Mouse (Mus musculus) midbrain, embryonic 12.5 days (tissue): ENCODE data around the gene Gm20388. TPM values are rescaled to one million over a fixed set of nuclear protein-coding genes. Genes with fewer than 3 reads are reported as not detected.

Experiments
- ATAC-seq: fragments of 200-750 bp; cut with Nextera tagmentation; 2 replicates; pipeline ENCODE4 v1.8.0; 2017; ENCODE audit warnings: low read depth, moderate TSS enrichment, moderate library complexity; ENCODE audit not compliant: low FRiP score
- H3K27ac ChIP-seq: fragments of 300-500 bp; sonication (generic); replicated peaks from 2 replicates; pipeline ENCODE4 v1.5.1; 2016; ENCODE audit warnings: mild to moderate bottlenecking
- H3K27me3 ChIP-seq: fragments of 300-500 bp; sonication (generic); 2 replicates; pipeline ENCODE4 v1.6.1; 2016; ENCODE audit warnings: mild to moderate bottlenecking
- H3K36me3 ChIP-seq: fragments of 300-500 bp; sonication (generic); 2 replicates; pipeline ENCODE4 v1.6.1; 2016
- H3K4me1 ChIP-seq: fragments of 300-500 bp; sonication (generic); 2 replicates; pipeline ENCODE4 v1.6.1; 2016
- H3K4me2 ChIP-seq: fragments of 300-500 bp; sonication (generic); replicated peaks from 2 replicates; pipeline ENCODE4 v1.6.1; 2016; ENCODE audit warnings: mild to moderate bottlenecking, moderate library complexity
- H3K4me3 ChIP-seq: fragments of 300-500 bp; sonication (generic); 2 replicates; pipeline ENCODE4 v1.5.1; 2016; ENCODE audit warnings: mild to moderate bottlenecking
- H3K9ac ChIP-seq: fragments of 300-500 bp; sonication (generic); replicated peaks from 2 replicates; pipeline ENCODE4 v1.6.1; 2016; ENCODE audit warnings: mild to moderate bottlenecking, moderate library complexity
- H3K9me3 ChIP-seq: fragments of 300-500 bp; sonication (generic); 2 replicates; pipeline ENCODE4 v1.6.1; 2016; ENCODE audit warnings: mild to moderate bottlenecking
- WGBS: fragments of 180-500 bp; shearing (Covaris S2); methylation state at CpG from one replicate; pipeline ENCODE4 v1.1.7; 2016; 5-methylcytosine and 5-hydroxymethylcytosine counted together
- polyA plus RNA-seq: library from polyadenylated mRNA; unstranded; fragments of >200 nt; fragmentation: Nextera tagmentation; extraction: Ambion mirVana; gene quantifications from 2 replicates; pipeline ENCODE4 v1.2.1, GENCODE M21; 2016

Gene Gm20388
- polyA plus RNA-seq, 1 experiment from 2014 or later, result not detected

DNA sequence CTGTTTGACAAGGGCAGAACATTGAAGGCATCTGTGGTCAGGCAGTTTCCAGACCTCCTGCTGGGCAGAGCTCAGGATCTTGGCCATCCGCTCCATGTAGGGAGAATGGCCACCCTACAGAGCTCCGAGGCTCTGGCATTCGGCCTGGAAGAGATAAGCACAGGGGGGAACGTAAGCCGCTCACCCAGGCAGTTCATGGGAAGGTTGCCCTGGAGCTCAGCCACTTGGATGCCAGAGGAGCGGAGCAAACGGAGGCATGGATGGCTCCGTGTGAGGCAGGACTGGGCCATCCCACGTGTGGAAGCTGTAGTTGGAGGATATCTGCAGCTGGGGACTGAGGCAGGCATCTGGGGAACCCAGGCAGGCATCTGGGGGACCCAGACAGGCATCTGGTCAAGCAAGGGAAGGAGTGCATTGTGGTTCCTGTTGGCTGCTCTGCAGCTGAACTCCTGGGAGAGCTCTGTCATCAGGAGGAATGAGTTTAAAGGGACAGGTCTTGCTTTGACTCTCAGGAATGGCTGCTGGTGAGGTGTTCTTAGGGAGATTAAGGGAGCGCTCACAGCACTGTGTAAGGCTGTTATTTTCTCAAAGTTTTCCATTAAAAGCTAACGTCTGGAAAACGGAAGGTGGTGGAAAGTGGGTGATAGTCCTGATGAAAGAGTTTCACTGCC lies 4406.0 kb downstream of the Gm20388 start:
- Histone ChIP-seq H3K4me3 (no peak overlapping the region), H3K9me3 (no peaks in the 10 kb centered on the region), H3K4me2 (no peak overlapping the region), H3K9ac (no peak overlapping the region), H3K4me1 (peaks cover 32% of the 10 kb centered on the region), H3K27me3 (no peaks in the 10 kb centered on the region), H3K27ac (peak overlapping the region; percentile 40; the same call in 1 of the 2 replicates), H3K36me3 (peaks cover 4% of the 10 kb centered on the region; the same call in 1 of the 2 replicates)
- ATAC-seq, result no peak
- WGBS, result 60% methylated on average over 12 of the region's 12 CpGs

DNA sequence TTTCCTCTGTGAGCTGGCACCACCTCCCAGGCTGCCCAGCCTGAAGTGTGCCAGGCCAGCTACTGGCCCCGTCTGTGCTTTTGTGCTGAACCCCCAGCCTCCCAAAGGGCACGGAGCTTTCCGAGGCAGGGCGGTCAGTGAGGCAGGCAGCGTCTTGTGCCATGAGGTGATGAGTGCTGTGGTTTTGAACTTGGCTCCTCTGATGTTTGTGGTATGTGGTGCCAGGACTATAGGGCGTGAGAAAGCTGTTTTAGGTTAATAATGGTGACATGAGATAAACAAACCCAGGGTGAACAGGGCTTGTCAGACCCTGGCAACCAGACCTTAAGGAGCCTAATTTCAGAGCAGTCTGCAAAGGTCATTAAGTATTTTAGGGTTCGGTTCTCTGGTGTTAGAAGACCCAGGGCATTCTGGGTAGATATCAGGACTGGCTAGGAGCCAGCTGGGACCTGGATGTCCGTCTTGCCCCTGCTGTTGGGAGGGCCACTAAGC lies 4406.6 kb downstream of the Gm20388 start:
- no peak overlapping the region for H3K9ac ChIP-seq
- no peak overlapping the region for H3K4me3 ChIP-seq
- no peak overlapping the region for H3K4me2 ChIP-seq
- ATAC-seq, result no peak
- peaks cover 1% of the 10 kb centered on the region; the same call in 1 of the 2 replicates for H3K36me3 ChIP-seq
- H3K4me1 ChIP-seq, result peaks cover 36% of the 10 kb centered on the region
- no peak overlapping the region for H3K27ac ChIP-seq
- H3K9me3 ChIP-seq, result no peaks in the 10 kb centered on the region
- no peaks in the 10 kb centered on the region for H3K27me3 ChIP-seq
- 82% methylated on average over 8 of the region's 8 CpGs for WGBS

DNA sequence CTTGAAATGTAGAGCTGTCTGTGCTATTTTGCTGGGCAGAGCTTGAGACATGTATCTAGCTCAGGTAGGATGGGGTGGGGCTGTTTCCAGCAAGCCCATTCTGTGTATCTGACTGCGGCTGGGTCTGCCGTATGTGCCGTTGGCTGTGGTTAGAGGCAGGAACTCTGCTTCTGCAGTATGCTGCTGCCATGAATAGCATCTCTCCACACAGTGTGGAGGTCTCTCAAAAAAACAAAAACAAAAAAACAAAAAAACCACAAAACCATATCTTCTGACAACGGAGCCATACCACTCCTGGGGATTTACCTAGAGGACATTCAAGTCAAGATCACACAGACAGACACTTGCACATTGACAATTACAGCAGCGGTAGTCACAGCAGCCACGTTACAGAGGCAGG lies 4407.2 kb downstream of the Gm20388 start:
- H3K4me3 ChIP-seq, result no peak overlapping the region
- H3K9me3 ChIP-seq, result no peaks in the 10 kb centered on the region
- no peak overlapping the region for H3K4me2 ChIP-seq
- 92% methylated on average over 6 of the region's 6 CpGs for WGBS
- H3K27ac ChIP-seq, result no peak overlapping the region
- no peak for ATAC-seq
- H3K4me1 ChIP-seq, result peaks cover 37% of the 10 kb centered on the region
- H3K9ac ChIP-seq, result no peak overlapping the region
- no peaks in the 10 kb centered on the region for H3K27me3 ChIP-seq
- H3K36me3 ChIP-seq, result peaks cover under 1% of the 10 kb centered on the region; the same call in 1 of the 2 replicates

DNA sequence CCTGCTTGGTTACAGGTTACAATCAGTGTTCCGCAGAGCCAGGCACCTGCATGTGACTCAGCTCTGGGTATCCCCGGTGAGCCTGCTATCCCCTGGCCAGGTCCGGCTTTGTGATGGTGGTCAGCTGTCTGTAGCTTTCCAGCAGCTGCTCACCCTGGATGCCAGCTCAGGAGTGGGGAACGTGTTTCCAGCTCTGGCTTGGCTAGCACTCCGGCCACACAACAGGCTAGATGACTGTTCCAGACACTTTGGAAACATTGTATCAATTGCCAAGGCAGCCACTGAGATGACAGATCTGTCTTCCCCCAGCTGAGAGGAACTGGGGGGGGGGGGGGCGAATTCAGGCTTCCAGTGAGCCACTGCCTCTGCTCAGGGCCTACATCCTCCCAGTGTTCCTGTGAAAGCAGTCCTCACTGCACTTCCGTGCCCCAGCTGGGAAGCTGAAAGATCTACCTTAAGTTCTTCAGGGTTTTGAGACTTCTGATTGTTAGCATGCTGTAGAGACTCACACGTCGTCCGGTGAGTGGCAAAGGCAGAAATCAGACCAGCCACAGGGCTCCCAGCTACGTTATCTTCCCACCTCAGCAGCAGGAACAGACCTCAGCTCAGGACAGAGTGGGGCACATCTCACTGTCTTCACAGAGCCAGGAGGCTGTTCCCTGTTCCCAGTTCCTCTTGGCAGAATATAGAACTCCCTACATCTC lies 4408.1 kb downstream of the Gm20388 start:
- Histone ChIP-seq H3K4me3 (no peak overlapping the region), H3K9ac (no peak overlapping the region), H3K9me3 (no peaks in the 10 kb centered on the region), H3K4me1 (peaks cover 37% of the 10 kb centered on the region), H3K36me3 (peaks cover 10% of the 10 kb centered on the region; the same call in 1 of the 2 replicates), H3K4me2 (no peak overlapping the region), H3K27me3 (no peaks in the 10 kb centered on the region), H3K27ac (no peak overlapping the region)
- 81% methylated on average over 11 of the region's 11 CpGs for WGBS
- no peak for ATAC-seq

DNA sequence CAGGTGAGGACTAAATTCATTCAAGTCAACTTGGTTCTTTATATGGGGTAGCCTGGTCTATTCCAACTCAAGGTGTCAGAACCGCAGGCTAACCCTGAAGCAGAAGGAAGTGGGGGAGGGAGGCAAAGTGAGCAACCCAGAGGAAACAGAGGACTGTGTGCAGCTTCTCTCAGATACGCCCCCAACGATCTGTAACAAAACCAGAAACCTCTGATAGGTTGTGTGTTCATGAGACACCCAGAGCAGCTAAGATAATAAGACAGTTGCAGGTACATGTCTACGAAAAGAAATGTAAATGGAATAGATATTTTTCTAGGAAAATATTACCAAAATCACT lies 4408.6 kb downstream of the Gm20388 start:
- Histone ChIP-seq H3K4me1 (peaks cover 34% of the 10 kb centered on the region), H3K27ac (no peak overlapping the region), H3K4me2 (no peak overlapping the region), H3K36me3 (peaks cover 15% of the 10 kb centered on the region), H3K9me3 (no peaks in the 10 kb centered on the region), H3K27me3 (no peaks in the 10 kb centered on the region), H3K9ac (no peak overlapping the region), H3K4me3 (no peak overlapping the region)
- no peak for ATAC-seq
- WGBS, result 89% methylated on average over 4 of the region's 4 CpGs

DNA sequence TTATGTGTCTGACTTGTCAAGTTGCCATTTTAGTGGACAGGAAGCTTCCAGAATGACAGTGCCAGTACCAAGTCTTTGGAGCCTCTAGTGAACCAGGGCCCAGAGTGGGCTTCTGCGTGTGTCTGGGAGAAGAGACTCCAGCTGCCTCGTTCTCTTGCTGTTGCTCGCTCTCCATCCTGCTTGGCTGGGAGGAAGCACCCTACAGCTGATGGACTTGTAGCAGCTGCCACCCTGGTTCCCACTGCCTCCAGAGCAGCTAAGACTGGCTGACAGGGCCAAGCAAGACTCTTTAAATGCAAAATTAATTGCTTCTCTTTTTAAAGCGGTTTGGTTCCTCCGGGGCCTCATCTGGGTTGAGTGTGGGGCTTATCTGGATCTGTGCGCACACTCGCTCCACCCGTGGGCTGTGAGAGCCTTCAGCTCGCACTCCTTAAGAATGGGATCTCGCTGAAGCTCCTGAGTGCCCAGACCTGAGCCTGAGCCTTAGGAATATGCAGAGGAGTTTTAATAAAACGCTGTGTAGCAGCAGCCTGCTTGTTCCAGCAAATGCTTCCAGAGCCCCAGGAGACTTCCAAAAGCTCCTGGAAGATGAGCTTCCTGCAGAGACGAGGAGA lies 4410.7 kb downstream of the Gm20388 start:
- Histone ChIP-seq H3K9ac (no peak overlapping the region), H3K9me3 (no peaks in the 10 kb centered on the region), H3K36me3 (peaks cover 36% of the 10 kb centered on the region), H3K27ac (peak overlapping the region; percentile 69), H3K4me1 (peaks cover 22% of the 10 kb centered on the region), H3K27me3 (no peaks in the 10 kb centered on the region), H3K4me3 (no peak overlapping the region), H3K4me2 (no peak overlapping the region)
- WGBS, result 57% methylated on average over 12 of the region's 12 CpGs
- ATAC-seq, result peak; percentile 52; the same call in 1 of the 2 replicates

DNA sequence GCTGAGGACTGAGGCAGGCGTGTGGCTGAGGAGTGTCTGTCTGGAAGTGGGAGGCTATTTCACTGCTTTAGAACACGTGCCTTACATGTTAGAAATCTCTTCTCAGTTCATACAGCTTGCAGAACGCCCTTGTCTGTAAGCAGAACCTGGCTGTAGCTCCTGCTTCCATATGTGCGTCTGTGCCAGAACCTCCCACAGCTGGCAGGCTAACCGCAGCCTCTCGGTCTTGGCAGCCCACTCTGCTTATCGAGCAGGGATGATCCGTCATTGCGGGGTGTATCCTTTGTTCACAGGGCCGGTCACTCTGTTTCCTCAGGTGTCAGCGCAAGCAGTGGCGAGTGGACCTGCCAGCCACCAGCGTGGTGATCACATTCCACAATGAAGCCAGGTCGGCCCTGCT lies 4412.7 kb downstream of the Gm20388 start:
- Histone ChIP-seq H3K36me3 (peaks cover 56% of the 10 kb centered on the region), H3K27ac (no peak overlapping the region), H3K9ac (no peak overlapping the region), H3K4me3 (no peak overlapping the region), H3K4me2 (no peak overlapping the region), H3K9me3 (no peaks in the 10 kb centered on the region), H3K27me3 (no peaks in the 10 kb centered on the region), H3K4me1 (peaks cover 12% of the 10 kb centered on the region)
- ATAC-seq, result no peak
- WGBS, result 98% methylated on average over 14 of the region's 14 CpGs

DNA sequence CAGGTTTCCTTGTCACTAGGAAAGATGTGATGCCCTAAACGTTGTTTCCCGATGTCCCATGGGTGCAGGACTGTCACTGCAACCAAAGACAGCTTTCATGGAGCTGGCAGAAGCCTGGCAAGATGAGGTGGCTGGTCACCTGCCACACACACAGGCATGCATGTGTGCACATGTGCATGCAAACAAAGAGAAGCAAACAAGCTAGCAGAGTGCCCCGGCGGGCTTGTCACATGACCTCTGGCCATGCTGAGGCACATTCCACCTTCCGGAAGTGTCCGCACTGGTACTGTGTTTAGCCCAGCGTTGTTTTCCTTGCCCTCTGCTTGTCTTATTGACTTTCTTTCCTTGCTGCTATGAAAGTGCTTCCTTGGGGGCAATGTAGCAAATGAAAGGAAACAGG lies 4417.6 kb downstream of the Gm20388 start:
- peaks cover 86% of the 10 kb centered on the region for H3K36me3 ChIP-seq

DNA sequence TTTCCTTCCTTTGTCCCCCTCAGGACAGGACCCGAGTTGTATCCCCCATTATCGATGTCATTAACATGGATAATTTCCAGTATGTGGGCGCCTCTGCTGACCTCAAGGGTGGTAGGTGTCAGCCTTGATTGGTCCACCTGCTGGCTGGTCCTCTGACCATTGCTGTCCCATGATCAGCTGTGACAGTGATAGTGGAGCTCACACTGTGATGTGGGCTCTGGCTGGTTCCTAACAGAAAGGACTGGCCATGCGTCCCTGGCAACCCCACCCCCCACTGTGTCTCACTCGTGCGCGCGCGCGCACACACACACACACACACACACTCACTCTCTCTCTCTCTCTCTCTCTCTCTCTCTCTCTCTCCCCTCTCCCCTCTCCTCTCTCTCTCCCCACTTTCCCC lies 4419.0 kb downstream of the Gm20388 start:
- WGBS, result 56% methylated on average over 10 of the region's 10 CpGs
- ATAC-seq, result peak; percentile 68; the same call in 1 of the 2 replicates
- Histone ChIP-seq H3K36me3 (peaks cover 86% of the 10 kb centered on the region), H3K4me1 (peaks cover 10% of the 10 kb centered on the region), H3K27me3 (no peaks in the 10 kb centered on the region), H3K4me2 (no peak overlapping the region), H3K9ac (no peak overlapping the region), H3K4me3 (no peak overlapping the region), H3K9me3 (no peaks in the 10 kb centered on the region), H3K27ac (peak overlapping the region; percentile 56; the same call in 1 of the 2 replicates)

More for the DNA sequence above, 4417.6 kb downstream of the Gm20388 start:
- H3K27me3 ChIP-seq, result no peaks in the 10 kb centered on the region
- no peak overlapping the region for H3K4me3 ChIP-seq
- 88% methylated on average over 7 of the region's 7 CpGs for WGBS
- no peak for ATAC-seq
- H3K4me2 ChIP-seq, result no peak overlapping the region
- H3K9me3 ChIP-seq, result no peaks in the 10 kb centered on the region
- no peak overlapping the region for H3K9ac ChIP-seq
- H3K4me1 ChIP-seq, result peaks cover 10% of the 10 kb centered on the region
- H3K27ac ChIP-seq, result no peak overlapping the region

DNA sequence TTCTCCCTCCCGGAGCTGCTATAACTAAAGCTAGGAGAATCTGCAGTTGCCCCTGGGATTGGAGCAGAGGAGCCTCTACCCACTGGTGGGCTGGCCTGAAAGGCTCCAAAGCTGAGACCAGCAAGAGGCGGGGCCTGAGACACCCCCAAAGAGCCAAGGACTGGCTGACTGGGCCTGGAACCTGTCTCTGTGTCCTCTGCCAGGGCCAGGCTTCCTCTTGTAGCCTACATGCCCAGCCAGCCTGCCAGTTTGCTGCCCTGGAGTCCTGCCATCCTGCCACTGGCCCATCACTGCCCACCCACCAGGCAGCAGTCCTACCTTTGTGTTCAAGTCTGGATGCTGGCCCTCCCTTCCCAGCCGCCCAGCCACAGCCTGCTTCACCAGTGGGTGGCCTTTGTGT lies 4419.8 kb downstream of the Gm20388 start:
- no peak overlapping the region for H3K9ac ChIP-seq
- peaks cover 10% of the 10 kb centered on the region for H3K4me1 ChIP-seq
- 0 out of 2 replicates have a peak, but pooled peaks have one; percentile 38 for ATAC-seq
- no peaks in the 10 kb centered on the region for H3K27me3 ChIP-seq
- H3K9me3 ChIP-seq, result no peaks in the 10 kb centered on the region
- peaks cover 86% of the 10 kb centered on the region for H3K36me3 ChIP-seq
- peak overlapping the region; percentile 67 for H3K27ac ChIP-seq
- H3K4me3 ChIP-seq, result no peak overlapping the region
- H3K4me2 ChIP-seq, result no peak overlapping the region
- 60% methylated on average over 2 of the region's 3 CpGs for WGBS

DNA sequence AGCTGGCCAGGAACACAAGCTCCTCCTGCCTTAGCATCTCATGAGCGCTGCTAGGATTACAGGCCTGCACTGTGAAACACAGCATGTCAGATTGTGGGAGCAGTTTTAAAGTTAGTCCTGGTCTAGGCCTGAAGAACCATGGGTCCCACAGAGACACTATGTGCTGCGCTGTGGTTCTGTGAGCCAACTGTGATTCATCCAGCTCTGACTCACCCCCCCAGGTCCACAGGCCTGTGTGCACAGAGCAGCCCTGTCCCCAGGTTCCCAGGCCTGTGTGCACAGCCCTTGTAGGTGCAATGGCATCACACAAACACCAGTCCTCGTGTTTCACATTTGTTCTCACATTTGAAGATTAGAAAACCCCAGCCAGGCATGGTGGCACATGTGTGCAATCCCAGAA lies 4420.5 kb downstream of the Gm20388 start:
- no peaks in the 10 kb centered on the region for H3K27me3 ChIP-seq
- no peak overlapping the region for H3K27ac ChIP-seq
- H3K4me2 ChIP-seq, result no peak overlapping the region
- H3K9ac ChIP-seq, result no peak overlapping the region
- ATAC-seq, result no peak
- peaks cover 10% of the 10 kb centered on the region for H3K4me1 ChIP-seq
- no peaks in the 10 kb centered on the region for H3K9me3 ChIP-seq
- WGBS, result 89% methylated on average over 3 of the region's 3 CpGs
- no peak overlapping the region for H3K4me3 ChIP-seq
- peaks cover 86% of the 10 kb centered on the region for H3K36me3 ChIP-seq

DNA sequence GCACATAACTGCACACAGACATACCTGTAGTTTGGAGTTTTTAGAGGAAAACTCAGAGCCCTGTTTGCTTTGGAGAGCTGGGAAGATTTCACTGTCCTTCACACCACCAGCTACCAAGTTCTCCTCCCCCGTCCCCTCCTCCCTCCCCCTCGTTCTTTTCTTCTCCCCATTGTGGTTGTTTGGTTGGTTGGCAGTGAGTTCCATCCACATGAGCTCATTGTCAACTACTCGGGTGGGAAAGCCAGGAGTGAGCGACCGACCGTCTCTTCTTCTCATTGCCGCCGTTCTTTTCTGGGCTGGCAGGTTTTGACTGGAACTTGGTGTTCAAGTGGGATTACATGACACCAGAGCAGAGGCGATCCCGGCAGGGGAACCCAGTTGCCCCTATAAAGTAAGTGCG lies 4421.1 kb downstream of the Gm20388 start:
- H3K9ac ChIP-seq, result no peak overlapping the region
- peaks cover 10% of the 10 kb centered on the region for H3K4me1 ChIP-seq
- no peak overlapping the region for H3K4me3 ChIP-seq
- H3K36me3 ChIP-seq, result peaks cover 86% of the 10 kb centered on the region
- H3K27me3 ChIP-seq, result no peaks in the 10 kb centered on the region
- H3K4me2 ChIP-seq, result no peak overlapping the region
- 67% methylated on average over 11 of the region's 11 CpGs for WGBS
- H3K27ac ChIP-seq, result no peak overlapping the region
- ATAC-seq, result no peak
- H3K9me3 ChIP-seq, result no peaks in the 10 kb centered on the region
